Mouse (Mus musculus): ENCODE results near the gene Olfr820. TPM values are rescaled to one million over a fixed set of nuclear protein-coding genes. Genes with fewer than 3 reads are reported as not detected.

Olfr820 gene
- not detected in 2 replicates for polyA plus RNA-seq (2015; fragmentation: Nextera tagmentation; extraction: Ambion mirVana)

DNA sequence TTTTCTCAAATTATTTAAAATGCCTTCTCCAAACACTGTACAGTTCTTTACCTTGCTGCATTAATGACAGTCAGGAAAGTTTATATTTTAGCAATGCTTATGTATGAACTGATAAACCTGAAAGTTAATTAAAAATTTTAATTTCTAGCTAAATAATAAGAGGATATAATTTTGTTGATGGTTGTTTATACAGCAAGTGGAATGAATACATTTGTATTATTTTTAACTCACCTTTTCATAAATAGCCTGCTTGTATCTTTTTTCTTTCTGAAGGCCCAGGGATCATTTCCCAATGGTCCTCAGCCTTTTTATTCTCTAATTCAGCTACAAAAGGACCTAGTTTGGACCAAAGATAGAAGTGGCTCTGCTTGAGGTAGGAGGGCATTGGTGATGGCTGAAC, at the start of gene Olfr820:
Gene Olfr820 (plus strand): TSS at position 301 of the 400 bp plus-strand sequence.

GRCm38 (mm10) chr10:129967166-129967565, 45.3 kb upstream of the Olfr820 start, which contains the start of gene Olfr819:
Gene Olfr819 (minus strand): TSS chr10:129967266.

DNA sequence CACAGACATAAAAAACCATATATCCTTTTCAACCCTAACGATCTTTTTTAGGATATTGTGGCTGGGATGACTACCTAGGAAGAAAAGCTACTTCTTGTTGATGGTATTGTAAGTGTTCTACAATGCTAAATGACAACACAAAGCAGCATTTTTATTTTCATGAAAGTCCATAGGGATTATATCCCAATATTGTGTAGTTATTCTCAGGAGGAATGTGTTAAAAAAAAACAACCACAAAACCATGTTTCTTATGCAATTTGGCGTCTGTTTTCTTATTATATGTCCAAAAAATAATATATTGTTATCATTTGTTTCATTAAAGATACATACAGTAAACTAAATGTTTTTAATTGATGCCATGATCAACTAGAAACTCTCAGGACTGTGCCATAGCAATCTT, 36.4 kb upstream of the Olfr820 start, which contains the start of gene Olfr247:
Gene Olfr247 (minus strand): TSS at position 101 of the 400 bp plus-strand sequence.

DNA sequence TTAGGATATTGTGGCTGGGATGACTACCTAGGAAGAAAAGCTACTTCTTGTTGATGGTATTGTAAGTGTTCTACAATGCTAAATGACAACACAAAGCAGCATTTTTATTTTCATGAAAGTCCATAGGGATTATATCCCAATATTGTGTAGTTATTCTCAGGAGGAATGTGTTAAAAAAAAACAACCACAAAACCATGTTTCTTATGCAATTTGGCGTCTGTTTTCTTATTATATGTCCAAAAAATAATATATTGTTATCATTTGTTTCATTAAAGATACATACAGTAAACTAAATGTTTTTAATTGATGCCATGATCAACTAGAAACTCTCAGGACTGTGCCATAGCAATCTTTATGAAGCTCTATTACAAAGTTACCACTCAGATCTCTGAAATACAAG, 27.5 kb upstream of the Olfr820 start, which contains the start of gene Gm10310:
Gene Gm10310 (minus strand): TSS at position 101 of the 400 bp plus-strand sequence.

GRCm38 (mm10) chr10:130030048-130030447, 17.6 kb downstream of the Olfr820 start, which contains the start of gene Olfr821:
Gene Olfr821 (plus strand): TSS chr10:130030348.

Other genes with a start within 250 kb of the Olfr820 start
- not detected in 2 replicates for gene Olfr808, start 247.1 kb upstream of the Olfr820 start, polyA plus RNA-seq (2015; fragmentation: Nextera tagmentation; extraction: Ambion mirVana)
- gene Olfr809, start 238.0 kb upstream of the Olfr820 start, polyA plus RNA-seq (2015; fragmentation: Nextera tagmentation; extraction: Ambion mirVana), result not detected in 2 replicates
- not detected in 2 replicates for gene Olfr810, start 217.7 kb upstream of the Olfr820 start, polyA plus RNA-seq (2015; fragmentation: Nextera tagmentation; extraction: Ambion mirVana)
- not detected in 2 replicates for gene Olfr811, start 208.2 kb upstream of the Olfr820 start, polyA plus RNA-seq (2015; fragmentation: Nextera tagmentation; extraction: Ambion mirVana)
- gene Olfr812, start 166.5 kb upstream of the Olfr820 start, polyA plus RNA-seq (2015; fragmentation: Nextera tagmentation; extraction: Ambion mirVana), result not detected in 2 replicates
- not detected in 2 replicates for gene Olfr813, start 157.3 kb upstream of the Olfr820 start, polyA plus RNA-seq (2015; fragmentation: Nextera tagmentation; extraction: Ambion mirVana)
- not detected in 2 replicates for gene Olfr814, start 132.8 kb upstream of the Olfr820 start, polyA plus RNA-seq (2015; fragmentation: Nextera tagmentation; extraction: Ambion mirVana)
- not detected in 2 replicates for gene Olfr815, start 106.8 kb upstream of the Olfr820 start, polyA plus RNA-seq (2015; fragmentation: Nextera tagmentation; extraction: Ambion mirVana)
- not detected in 2 replicates for gene Olfr816, start 97.0 kb upstream of the Olfr820 start, polyA plus RNA-seq (2015; fragmentation: Nextera tagmentation; extraction: Ambion mirVana)
- gene Olfr818, start 63.5 kb upstream of the Olfr820 start, polyA plus RNA-seq (2015; fragmentation: Nextera tagmentation; extraction: Ambion mirVana), result not detected in 2 replicates
- not detected in 2 replicates for gene Olfr819, start 45.4 kb upstream of the Olfr820 start, polyA plus RNA-seq (2015; fragmentation: Nextera tagmentation; extraction: Ambion mirVana)
- not detected in 2 replicates for gene Olfr247, start 36.5 kb upstream of the Olfr820 start, polyA plus RNA-seq (2015; fragmentation: Nextera tagmentation; extraction: Ambion mirVana)
- not detected in 2 replicates for gene Gm10310, start 27.6 kb upstream of the Olfr820 start, polyA plus RNA-seq (2015; fragmentation: Nextera tagmentation; extraction: Ambion mirVana)
- gene Olfr821, start 17.7 kb downstream of the Olfr820 start, polyA plus RNA-seq (2015; fragmentation: Nextera tagmentation; extraction: Ambion mirVana), result not detected in 2 replicates
- not detected in 2 replicates for gene Olfr822, start 58.6 kb downstream of the Olfr820 start, polyA plus RNA-seq (2015; fragmentation: Nextera tagmentation; extraction: Ambion mirVana)
- not detected in 2 replicates for gene Olfr823, start 102.8 kb downstream of the Olfr820 start, polyA plus RNA-seq (2015; fragmentation: Nextera tagmentation; extraction: Ambion mirVana)
- not detected in 2 replicates for gene Olfr824, start 117.4 kb downstream of the Olfr820 start, polyA plus RNA-seq (2015; fragmentation: Nextera tagmentation; extraction: Ambion mirVana)
- gene Olfr825, start 154.1 kb downstream of the Olfr820 start, polyA plus RNA-seq (2015; fragmentation: Nextera tagmentation; extraction: Ambion mirVana), result not detected in 2 replicates
- not detected in 2 replicates for gene Olfr826, start 171.6 kb downstream of the Olfr820 start, polyA plus RNA-seq (2015; fragmentation: Nextera tagmentation; extraction: Ambion mirVana)
- gene Olfr827, start 201.8 kb downstream of the Olfr820 start, polyA plus RNA-seq (2015; fragmentation: Nextera tagmentation; extraction: Ambion mirVana), result not detected in 2 replicates

Data from neural tube, postnatal 0 days (tissue).